Mouse (Mus musculus): ENCODE results near the gene Sorbs1. TPM values are rescaled to one million over a fixed set of nuclear protein-coding genes. Genes with fewer than 3 reads are reported as not detected.

Gene Sorbs1
- polyA plus RNA-seq, 1 experiment: 38.8 TPM

DNA sequence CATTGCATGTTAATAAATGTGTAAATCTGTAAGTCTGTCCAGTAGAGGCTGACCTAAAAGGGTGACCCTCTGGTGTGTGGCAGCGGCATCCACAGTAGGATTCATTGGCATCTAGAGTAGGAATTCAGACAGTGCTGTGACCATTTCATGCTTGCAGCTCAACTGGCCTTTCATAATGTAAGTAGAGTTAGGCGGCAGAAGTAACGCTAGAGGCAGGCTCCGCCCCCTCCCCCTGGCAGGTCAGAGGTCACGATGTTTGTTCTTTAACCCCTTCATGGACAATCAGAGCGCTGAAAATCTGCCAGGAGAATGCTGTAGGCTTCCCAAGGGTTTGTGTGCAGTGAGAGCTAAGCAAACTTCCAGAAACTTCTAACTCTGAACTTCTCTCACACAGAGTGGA is 172.4 kb downstream of the Sorbs1 start:
- Histone ChIP-seq H3ac (ENCODE audit: control insufficient read depth, insufficient read length) (no peak overlapping the region), H3K4me3 (no peak overlapping the region), H3K27me3 (ENCODE audit: control insufficient read depth, insufficient read depth, insufficient read length) (no peaks in the 10 kb centered on the region), H3K36me3 (ENCODE audit: control insufficient read depth, insufficient read depth) (no peaks in the 10 kb centered on the region), H3K79me2 (ENCODE audit: control insufficient read depth, insufficient read depth) (no peaks in the 10 kb centered on the region), H3K4me2 (ENCODE audit: low read depth) (no peak overlapping the region)
- TF ChIP-seq E2F4 (IDR thresholded peaks at IDR 0.05; ENCODE audit: insufficient read depth): no peak
- TF ChIP-seq MYOG (IDR thresholded peaks at IDR 0.05; ENCODE audit: control insufficient read depth in 1 of 3, insufficient read depth in 1 of 3, insufficient read length in 2 of 3, low read depth in 2 of 3): no peak
- TF ChIP-seq MYOD1 (IDR thresholded peaks at IDR 0.05; ENCODE audit: control insufficient read depth in 1 of 3, insufficient read length in 2 of 3, low read depth in 2 of 3): no peak
- TF ChIP-seq POLR2A (IDR thresholded peaks at IDR 0.05; ENCODE audit: insufficient read length, low read depth): no peak
- TF ChIP-seq TCF3 (IDR thresholded peaks at IDR 0.05; ENCODE audit: insufficient read length, low read depth): no peak
- TF ChIP-seq CEBPB (IDR thresholded peaks at IDR 0.05; ENCODE audit: insufficient read depth, poor library complexity, severe bottlenecking): no peak
- TF ChIP-seq SRF (IDR thresholded peaks at IDR 0.05; ENCODE audit: control insufficient read depth, insufficient read length, low read depth): no peak
- TF ChIP-seq POLR2AphosphoS2 (IDR thresholded peaks at IDR 0.05; ENCODE audit: insufficient read length, low read depth): no peak
- no peak for TF ChIP-seq TCF12 (IDR thresholded peaks at IDR 0.05; ENCODE audit: insufficient read depth, poor library complexity, severe bottlenecking)
- TF ChIP-seq REST (IDR thresholded peaks at IDR 0.05; ENCODE audit: insufficient read depth, insufficient read length): no peak
- TF ChIP-seq MAX (IDR thresholded peaks at IDR 0.05; ENCODE audit: low read depth): no peak
- TF ChIP-seq USF1 (IDR thresholded peaks at IDR 0.05; ENCODE audit: low read depth): no peak

DNA sequence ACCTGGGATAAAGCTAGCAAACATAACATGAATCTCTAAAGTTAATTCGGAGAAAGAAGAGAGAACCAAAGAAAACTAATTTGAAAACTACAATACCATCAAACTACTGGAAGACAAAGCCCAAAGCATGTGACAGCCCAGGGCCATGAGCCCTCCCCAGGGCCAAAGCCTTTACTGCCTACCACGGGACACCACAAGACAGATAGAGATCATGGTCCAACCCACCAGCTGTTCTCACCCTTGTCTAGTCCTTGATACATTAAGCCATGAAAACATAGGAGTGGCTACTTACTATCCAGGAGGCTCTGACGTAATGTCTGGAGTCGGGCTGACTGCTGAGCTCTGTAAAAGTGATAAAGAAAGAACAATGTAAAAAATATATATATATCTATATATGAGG is 176.9 kb downstream of the Sorbs1 start:
- Histone ChIP-seq H3K4me3 (no peak overlapping the region), H3K79me2 (ENCODE audit: control insufficient read depth, insufficient read depth) (no peaks in the 10 kb centered on the region), H3ac (ENCODE audit: control insufficient read depth, insufficient read length) (no peak overlapping the region), H3K36me3 (ENCODE audit: control insufficient read depth, insufficient read depth) (no peaks in the 10 kb centered on the region), H3K27me3 (ENCODE audit: control insufficient read depth, insufficient read depth, insufficient read length) (no peaks in the 10 kb centered on the region), H3K4me2 (ENCODE audit: low read depth) (peak overlapping the region; percentile 13)
- TF ChIP-seq POLR2AphosphoS2 (IDR thresholded peaks at IDR 0.05; ENCODE audit: insufficient read length, low read depth) (no peak), USF1 (IDR thresholded peaks at IDR 0.05; ENCODE audit: low read depth) (no peak), REST (IDR thresholded peaks at IDR 0.05; ENCODE audit: insufficient read depth, insufficient read length) (no peak), POLR2A (IDR thresholded peaks at IDR 0.05; ENCODE audit: insufficient read length, low read depth) (no peak), MYOG (IDR thresholded peaks at IDR 0.05; ENCODE audit: control insufficient read depth in 1 of 3, insufficient read depth in 1 of 3, insufficient read length in 2 of 3, low read depth in 2 of 3) (peak in 2 of 3 experiments; percentile 60 to 77), MYOD1 (IDR thresholded peaks at IDR 0.05; ENCODE audit: control insufficient read depth in 1 of 3, insufficient read length in 2 of 3, low read depth in 2 of 3) (peak; percentile 6 to 75 (median 68)), TCF3 (IDR thresholded peaks at IDR 0.05; ENCODE audit: insufficient read length, low read depth) (no peak), TCF12 (IDR thresholded peaks at IDR 0.05; ENCODE audit: insufficient read depth, poor library complexity, severe bottlenecking) (peak; percentile 47), MAX (IDR thresholded peaks at IDR 0.05; ENCODE audit: low read depth) (no peak), CEBPB (IDR thresholded peaks at IDR 0.05; ENCODE audit: insufficient read depth, poor library complexity, severe bottlenecking) (0 out of 2 replicates have a peak, but pooled peaks have one; percentile 16), SRF (IDR thresholded peaks at IDR 0.05; ENCODE audit: control insufficient read depth, insufficient read length, low read depth) (no peak), E2F4 (IDR thresholded peaks at IDR 0.05; ENCODE audit: insufficient read depth) (no peak)

DNA sequence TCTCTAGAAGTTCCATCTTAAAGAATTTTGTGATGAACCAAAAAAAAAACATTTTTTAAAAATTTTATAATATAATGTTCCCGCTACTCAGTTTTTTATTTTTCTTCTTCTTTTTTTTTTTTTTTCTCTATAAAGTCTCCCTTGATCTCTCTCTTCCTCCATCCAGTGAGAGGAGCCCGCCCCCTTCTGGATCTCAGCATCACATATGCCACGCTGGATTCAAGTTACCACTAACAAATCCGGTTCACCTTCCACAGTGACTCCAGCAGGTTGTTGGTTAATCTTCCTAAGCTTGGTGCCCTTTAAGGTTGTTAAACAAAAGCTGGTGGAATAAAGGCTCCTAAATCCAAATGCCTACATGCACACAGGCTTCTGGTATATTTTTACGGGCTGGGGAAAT is 179.7 kb downstream of the Sorbs1 start:
- no peak overlapping the region for H3ac ChIP-seq (ENCODE audit: control insufficient read depth, insufficient read length)
- H3K36me3 ChIP-seq (ENCODE audit: control insufficient read depth, insufficient read depth): no peaks in the 10 kb centered on the region
- H3K4me3 ChIP-seq: no peak overlapping the region
- no peak overlapping the region for H3K4me2 ChIP-seq (ENCODE audit: low read depth)
- no peak for TF ChIP-seq MAX (IDR thresholded peaks at IDR 0.05; ENCODE audit: low read depth)
- TF ChIP-seq REST (IDR thresholded peaks at IDR 0.05; ENCODE audit: insufficient read depth, insufficient read length): no peak
- no peaks in the 10 kb centered on the region for H3K79me2 ChIP-seq (ENCODE audit: control insufficient read depth, insufficient read depth)
- H3K27me3 ChIP-seq (ENCODE audit: control insufficient read depth, insufficient read depth, insufficient read length): no peaks in the 10 kb centered on the region

GRCm38 (mm10) chr19:40333081-40333480 is 180.5 kb downstream of the Sorbs1 start:
- no peaks in the 10 kb centered on the region for H3K27me3 ChIP-seq (ENCODE audit: control insufficient read depth, insufficient read depth, insufficient read length)
- TF ChIP-seq CEBPB (IDR thresholded peaks at IDR 0.05; ENCODE audit: insufficient read depth, poor library complexity, severe bottlenecking) (no peak), POLR2AphosphoS2 (IDR thresholded peaks at IDR 0.05; ENCODE audit: insufficient read length, low read depth) (no peak), REST (IDR thresholded peaks at IDR 0.05; ENCODE audit: insufficient read depth, insufficient read length) (no peak), POLR2A (IDR thresholded peaks at IDR 0.05; ENCODE audit: insufficient read length, low read depth) (no peak), MYOG (IDR thresholded peaks at IDR 0.05; ENCODE audit: control insufficient read depth in 1 of 3, insufficient read depth in 1 of 3, insufficient read length in 2 of 3, low read depth in 2 of 3) (no peak), MYOD1 (IDR thresholded peaks at IDR 0.05; ENCODE audit: control insufficient read depth in 1 of 3, insufficient read length in 2 of 3, low read depth in 2 of 3) (no peak), TCF3 (IDR thresholded peaks at IDR 0.05; ENCODE audit: insufficient read length, low read depth) (no peak), USF1 (IDR thresholded peaks at IDR 0.05; ENCODE audit: low read depth) (no peak), TCF12 (IDR thresholded peaks at IDR 0.05; ENCODE audit: insufficient read depth, poor library complexity, severe bottlenecking) (no peak), SRF (IDR thresholded peaks at IDR 0.05; ENCODE audit: control insufficient read depth, insufficient read length, low read depth) (no peak), E2F4 (IDR thresholded peaks at IDR 0.05; ENCODE audit: insufficient read depth) (no peak), MAX (IDR thresholded peaks at IDR 0.05; ENCODE audit: low read depth) (no peak)
- H3K79me2 ChIP-seq (ENCODE audit: control insufficient read depth, insufficient read depth): no peaks in the 10 kb centered on the region
- no peak overlapping the region for H3K4me3 ChIP-seq
- no peak overlapping the region for H3ac ChIP-seq (ENCODE audit: control insufficient read depth, insufficient read length)
- no peaks in the 10 kb centered on the region for H3K36me3 ChIP-seq (ENCODE audit: control insufficient read depth, insufficient read depth)
- H3K4me2 ChIP-seq (ENCODE audit: low read depth): no peak overlapping the region

- Histone ChIP-seq H3K4me2 (ENCODE audit: low read depth) (no peak overlapping the region), H3K27me3 (ENCODE audit: control insufficient read depth, insufficient read depth, insufficient read length) (no peaks in the 10 kb centered on the region), H3ac (ENCODE audit: control insufficient read depth, insufficient read length) (no peak overlapping the region), H3K4me3 (no peak overlapping the region), H3K36me3 (ENCODE audit: control insufficient read depth, insufficient read depth) (no peaks in the 10 kb centered on the region), H3K79me2 (ENCODE audit: control insufficient read depth, insufficient read depth) (no peaks in the 10 kb centered on the region)
- no peak for TF ChIP-seq SRF (IDR thresholded peaks at IDR 0.05; ENCODE audit: control insufficient read depth, insufficient read length, low read depth)
- TF ChIP-seq REST (IDR thresholded peaks at IDR 0.05; ENCODE audit: insufficient read depth, insufficient read length): no peak
Measured at GRCm38 (mm10) chr19:40332303-40332702, 181.3 kb downstream of the Sorbs1 start.

Measured in myocyte (in vitro differentiated cells).